Mouse (Mus musculus) kidney, postnatal 0 days (tissue): ENCODE measurements at regions not wholly inside any gene's neighbourhood (a gene's known extent, or its start where the extent isn't known, plus 50 kb on each side); places are given as distances from the start of the nearest gene placed in this dataset.
A peak's percentile ranks its signal among the peaks of the same experiment; 100 is the strongest.

ENCODE experiments used
- ATAC-seq: fragments of 200-750 bp; cut with Nextera tagmentation; replicated peaks from 2 replicates; pipeline ENCODE4 v1.8.0; 2017; ENCODE audit warnings: low read depth, moderate number of reproducible peaks, moderate TSS enrichment, moderate library complexity; ENCODE audit not compliant: low FRiP score
- DNase-seq: peaks from one replicate; pipeline ENCODE4 v3.0.0-alpha.2; 2016; ENCODE audit warnings: low spot score
- H3K27ac ChIP-seq: fragments of 300-500 bp; sonication (generic); 2 replicates; pipeline ENCODE4 v1.5.1; 2014; ENCODE audit warnings: mild to moderate bottlenecking
- H3K27me3 ChIP-seq: fragments of 300-500 bp; sonication (generic); 2 replicates; pipeline ENCODE4 v1.6.1; 2014; ENCODE audit warnings: low read length, mixed read lengths; ENCODE audit not compliant: insufficient read depth
- H3K36me3 ChIP-seq: fragments of 300-500 bp; sonication (generic); 2 replicates; pipeline ENCODE4 v1.6.1; 2014; ENCODE audit warnings: low read length, mixed read lengths; ENCODE audit not compliant: insufficient read depth
- H3K4me1 ChIP-seq: fragments of 300-500 bp; sonication (generic); replicated peaks from 2 replicates; pipeline ENCODE4 v1.6.1; 2014; ENCODE audit warnings: antibody characterized with exemption, low read length, mixed read lengths; ENCODE audit not compliant: insufficient read depth
- H3K4me2 ChIP-seq: fragments of 300-500 bp; sonication (generic); 2 replicates; pipeline ENCODE4 v1.6.1; 2014; ENCODE audit warnings: mild to moderate bottlenecking, low read length, moderate library complexity, mixed read lengths
- H3K4me3 ChIP-seq: fragments of 300-500 bp; sonication (generic); replicated peaks from 2 replicates; pipeline ENCODE4 v1.5.1; 2014; ENCODE audit warnings: low read depth, low read length
- H3K9ac ChIP-seq: fragments of 300-500 bp; sonication (generic); 2 replicates; pipeline ENCODE4 v1.6.1; 2014; ENCODE audit warnings: low read depth, low read length
- H3K9me3 ChIP-seq: fragments of 300-500 bp; sonication (generic); replicated peaks from 2 replicates; pipeline ENCODE4 v1.6.1; 2016; ENCODE audit warnings: low read length, inconsistent platforms, mixed read lengths
- CTCF ChIP-seq: IDR thresholded peaks from 2 replicates; pipeline ENCODE4 v1.5.1; 2016; ENCODE audit warnings: antibody characterized with exemption, low read depth, mild to moderate bottlenecking, moderate library complexity
- WGBS: fragments of 180-500 bp; shearing (Covaris S2); extraction: QIAGEN DNeasy Blood & Tissue Kit; methylation state at CpG from one replicate; pipeline ENCODE4 v1.1.7; 2014; 5-methylcytosine and 5-hydroxymethylcytosine counted together

DNA sequence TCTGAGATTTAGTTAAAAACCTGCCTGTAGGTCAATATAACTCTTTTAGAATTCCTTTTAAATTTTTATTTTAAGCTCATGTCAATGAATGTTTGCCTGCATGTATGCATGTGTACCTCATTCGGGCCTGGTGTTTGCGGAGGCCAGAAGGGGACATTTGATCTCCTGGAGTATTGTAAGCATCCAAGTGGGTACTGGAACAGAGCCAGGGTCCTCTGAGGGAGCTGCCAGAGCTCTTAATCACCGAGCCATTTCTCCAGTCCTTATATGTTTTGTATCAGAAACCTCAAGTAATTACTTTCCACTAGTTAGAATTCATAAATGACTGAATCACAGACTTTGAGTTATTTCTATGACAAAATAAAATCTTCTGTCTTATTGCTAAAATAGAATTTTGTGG is 152.0 kb downstream of the Cdca7 start:
- ATAC-seq: no peak
- Histone ChIP-seq H3K4me2 (no peak overlapping the region), H3K27me3 (no peaks in the 10 kb centered on the region), H3K4me1 (peaks cover 10% of the 10 kb centered on the region; the same call in 1 of the 2 replicates), H3K36me3 (no peaks in the 10 kb centered on the region), H3K27ac (no peak overlapping the region), H3K9ac (no peak overlapping the region), H3K9me3 (no peaks in the 10 kb centered on the region), H3K4me3 (no peak overlapping the region)
- 37% methylated on average over 3 of the region's 3 CpGs for WGBS
- no peak for DNase-seq
- no peak for TF ChIP-seq CTCF

- H3K27me3 ChIP-seq: no peaks in the 10 kb centered on the region
- peaks cover 4% of the 10 kb centered on the region; the same call in 1 of the 2 replicates for H3K9me3 ChIP-seq
- no peak overlapping the region for H3K27ac ChIP-seq
- no peaks in the 10 kb centered on the region for H3K36me3 ChIP-seq
- H3K4me2 ChIP-seq: peak overlapping the region; percentile 40
- DNase-seq (peak; percentile 77), ATAC-seq (no peak)
- 48% methylated on average over 16 of the region's 16 CpGs for WGBS
- TF ChIP-seq CTCF: no peak
- peaks cover 10% of the 10 kb centered on the region; the same call in 1 of the 2 replicates for H3K4me1 ChIP-seq
- no peak overlapping the region for H3K4me3 ChIP-seq
- no peak overlapping the region for H3K9ac ChIP-seq
Observed at GRCm38 (mm10) chr2:72628626-72629470, 152.9 kb downstream of the Cdca7 start.

- Histone ChIP-seq H3K27ac (no peak overlapping the region), H3K36me3 (no peaks in the 10 kb centered on the region), H3K9ac (no peak overlapping the region), H3K4me2 (no peak overlapping the region), H3K27me3 (no peaks in the 10 kb centered on the region), H3K4me1 (peaks cover 10% of the 10 kb centered on the region; the same call in 1 of the 2 replicates), H3K9me3 (peaks cover 4% of the 10 kb centered on the region; the same call in 1 of the 2 replicates), H3K4me3 (no peak overlapping the region)
- 84% methylated on average over 14 of the region's 14 CpGs for WGBS
- DNase-seq (no peak), ATAC-seq (no peak)
- no peak for TF ChIP-seq CTCF
Observed at GRCm38 (mm10) chr2:72629691-72630461, 153.9 kb downstream of the Cdca7 start.

- no peak overlapping the region for H3K4me3 ChIP-seq
- TF ChIP-seq CTCF: peak; percentile 30; the same call in 1 of the 2 replicates
- H3K4me1 ChIP-seq: no peaks in the 10 kb centered on the region
- H3K27me3 ChIP-seq: no peaks in the 10 kb centered on the region
- H3K9me3 ChIP-seq: peaks cover 4% of the 10 kb centered on the region; the same call in 1 of the 2 replicates
- no peak overlapping the region for H3K4me2 ChIP-seq
- H3K36me3 ChIP-seq: no peaks in the 10 kb centered on the region
- no peak overlapping the region for H3K27ac ChIP-seq
- WGBS: 59% methylated on average over 9 of the region's 9 CpGs
- no peak for DNase-seq
- H3K9ac ChIP-seq: no peak overlapping the region
- ATAC-seq: no peak
Observed at GRCm38 (mm10) chr2:72637881-72638620, 162.1 kb downstream of the Cdca7 start.

DNA sequence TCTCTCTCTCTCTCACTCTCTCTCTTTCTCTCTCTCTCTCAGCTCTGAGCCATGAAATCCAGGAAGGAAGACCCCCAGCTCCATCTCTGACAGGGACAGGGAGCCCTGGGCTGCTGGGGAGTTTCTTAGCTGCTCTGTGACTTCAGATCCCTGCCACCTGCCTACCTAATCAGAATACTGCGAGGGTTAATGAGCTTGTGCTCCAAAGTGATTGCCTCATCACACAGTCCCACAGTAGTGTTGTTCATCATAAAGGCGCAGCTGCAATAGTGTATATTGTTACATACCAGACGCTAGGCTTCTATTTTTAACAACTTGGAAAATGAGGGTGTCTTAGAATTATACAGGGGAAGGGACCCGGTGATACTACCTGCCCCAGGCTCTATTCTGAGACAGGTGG is 163.1 kb downstream of the Cdca7 start:
- Histone ChIP-seq H3K9ac (no peak overlapping the region), H3K4me3 (no peak overlapping the region), H3K36me3 (no peaks in the 10 kb centered on the region), H3K4me2 (no peak overlapping the region), H3K27me3 (no peaks in the 10 kb centered on the region), H3K4me1 (no peaks in the 10 kb centered on the region), H3K27ac (no peak overlapping the region), H3K9me3 (no peaks in the 10 kb centered on the region)
- ATAC-seq: no peak
- WGBS: 48% methylated on average over 4 of the region's 4 CpGs
- DNase-seq: no peak
- no peak for TF ChIP-seq CTCF

DNA sequence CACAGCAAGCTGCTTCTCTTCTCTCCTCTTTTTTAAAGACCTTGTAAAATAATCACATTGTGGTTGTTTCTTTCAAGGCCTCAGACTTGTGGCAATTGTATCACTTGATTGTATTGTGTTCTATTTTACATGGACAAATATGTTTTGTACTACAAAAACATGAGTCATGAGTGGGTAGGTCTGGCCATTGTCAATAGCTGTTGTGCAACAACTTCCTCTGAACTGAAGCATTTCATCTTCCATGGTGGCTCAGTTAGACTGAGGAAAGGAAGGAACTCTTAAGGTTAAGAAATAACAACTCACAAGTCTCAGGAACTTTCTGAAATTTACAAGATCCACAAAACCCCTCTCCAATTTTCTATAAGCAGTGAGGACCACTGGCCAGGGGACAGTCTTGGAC is 165.3 kb downstream of the Cdca7 start:
- no peaks in the 10 kb centered on the region for H3K4me1 ChIP-seq
- no peaks in the 10 kb centered on the region for H3K27me3 ChIP-seq

More for the DNA sequence above, 165.3 kb downstream of the Cdca7 start:
- Histone ChIP-seq H3K9ac (no peak overlapping the region), H3K4me2 (no peak overlapping the region), H3K4me3 (no peak overlapping the region), H3K27ac (no peak overlapping the region), H3K36me3 (no peaks in the 10 kb centered on the region), H3K9me3 (no peaks in the 10 kb centered on the region)
- no peak for DNase-seq
- ATAC-seq: no peak
- no peak for TF ChIP-seq CTCF
